Mouse (Mus musculus) 416B (cell line): ENCODE measurements around the gene Becn1.

ENCODE experiments used
- DNase-seq: peaks from one replicate; pipeline ENCODE4 v3.0.0; 2011; ENCODE audit warnings: low read depth

The Becn1 gene

GRCm38 (mm10) chr11:101269577-101270116 is 32.4 kb downstream of the Becn1 start:
- peak; percentile 41 for DNase-seq

- DNase-seq = no peak
Observed at GRCm38 (mm10) chr11:101265906-101266305, 36.2 kb downstream of the Becn1 start.

GRCm38 (mm10) chr11:101264954-101265471 is 37.1 kb downstream of the Becn1 start:
- no peak for DNase-seq

- no peak for DNase-seq
Observed at GRCm38 (mm10) chr11:101263989-101264280, 38.2 kb downstream of the Becn1 start.

- DNase-seq = no peak
Observed at GRCm38 (mm10) chr11:101263138-101263988, 38.7 kb downstream of the Becn1 start.

- no peak for DNase-seq
Observed at GRCm38 (mm10) chr11:101262272-101262967, 39.7 kb downstream of the Becn1 start.

- no peak for DNase-seq
Observed at GRCm38 (mm10) chr11:101260826-101261380, 41.2 kb downstream of the Becn1 start.

GRCm38 (mm10) chr11:101259948-101260825 is 41.9 kb downstream of the Becn1 start, which contains the start of gene Wnk4:
Gene Wnk4, plus strand, starts transcription at chr11:101260567.
- DNase-seq = peak; percentile 45

- no peak for DNase-seq
Observed at GRCm38 (mm10) chr11:101259261-101259712, 42.8 kb downstream of the Becn1 start.

- no peak for DNase-seq
Observed at GRCm38 (mm10) chr11:101255826-101256775, 46.0 kb downstream of the Becn1 start.

GRCm38 (mm10) chr11:101253613-101254389 is 48.3 kb downstream of the Becn1 start, which contains the start of gene Vps25:
Gene Vps25, plus strand, starts transcription at chr11:101253707.
- peak; percentile 90 for DNase-seq

- DNase-seq = peak; percentile 58
Observed at GRCm38 (mm10) chr11:101252941-101253340, 49.1 kb downstream of the Becn1 start.

- no peak for DNase-seq
Observed at GRCm38 (mm10) chr11:101251031-101251430, 51.1 kb downstream of the Becn1 start.

GRCm38 (mm10) chr11:101248258-101248994 is 53.7 kb downstream of the Becn1 start:
- DNase-seq = peak; percentile 86

- no peak for DNase-seq
Observed at GRCm38 (mm10) chr11:101247521-101248030, 54.5 kb downstream of the Becn1 start.

GRCm38 (mm10) chr11:101246702-101247012 is 55.4 kb downstream of the Becn1 start:
- DNase-seq = no peak

- no peak for DNase-seq
Observed at GRCm38 (mm10) chr11:101245855-101246701, 56.0 kb downstream of the Becn1 start, which contains the start of gene Ramp2. Gene Ramp2, plus strand, starts transcription at chr11:101246028.

- no peak for DNase-seq
Observed at GRCm38 (mm10) chr11:101245071-101245470, 57.0 kb downstream of the Becn1 start.
